Mouse (Mus musculus) megakaryocyte, embryonic 14.5 days (primary cell): ENCODE measurements at regions not wholly inside any gene's neighbourhood (a gene's known extent, or its start where the extent isn't known, plus 50 kb on each side); places are given as distances from the start of the nearest gene placed in this dataset.

Source experiments
- FLI1 ChIP-seq: IDR thresholded peaks from 2 replicates; pipeline ENCODE4 v1.6.1; 2012; ENCODE audit warnings: low read length, inconsistent platforms, mixed read lengths
- GATA1 ChIP-seq: IDR thresholded peaks from 3 replicates; pipeline ENCODE4 v1.6.1; 2012; ENCODE audit warnings: mixed read lengths, low read length, inconsistent platforms, borderline replicate concordance

GRCm38 (mm10) chr6:31835795-31836194 is 214.3 kb upstream of the 1700012A03Rik start:
- TF ChIP-seq GATA1 (no peak), FLI1 (no peak)
